Mouse (Mus musculus) embryonic facial prominence, embryonic 13.5 days (tissue): ENCODE data around the gene Pick1. TPM values are rescaled to one million over a fixed set of nuclear protein-coding genes. Genes with fewer than 3 reads are reported as not detected.

ENCODE experiments used
- ATAC-seq: fragments of 200-750 bp; cut with Nextera tagmentation; 2 replicates; pipeline ENCODE4 v1.8.0; 2017; ENCODE audit warnings: low read depth; ENCODE audit not compliant: insufficient number of reproducible peaks, insufficient read depth, low FRiP score, low TSS enrichment
- H3K27ac ChIP-seq: fragments of 300-500 bp; sonication (generic); 2 replicates; pipeline ENCODE4 v1.5.1; 2015; ENCODE audit warnings: moderate library complexity, mild to moderate bottlenecking, inconsistent platforms
- H3K27me3 ChIP-seq: fragments of 300-500 bp; sonication (generic); 2 replicates; pipeline ENCODE4 v1.6.1; 2015; ENCODE audit warnings: mild to moderate bottlenecking, inconsistent platforms
- H3K36me3 ChIP-seq: fragments of 300-500 bp; sonication (generic); 2 replicates; pipeline ENCODE4 v1.6.1; 2015; ENCODE audit warnings: mild to moderate bottlenecking, inconsistent platforms
- H3K4me1 ChIP-seq: fragments of 300-500 bp; sonication (generic); 2 replicates; pipeline ENCODE4 v1.6.1; 2015; ENCODE audit warnings: inconsistent platforms
- H3K4me2 ChIP-seq: fragments of 300-500 bp; sonication (generic); 2 replicates; pipeline ENCODE4 v1.6.1; 2015; ENCODE audit warnings: moderate library complexity, mild to moderate bottlenecking, inconsistent platforms
- H3K4me3 ChIP-seq: fragments of 300-500 bp; sonication (generic); 2 replicates; pipeline ENCODE4 v1.5.1; 2015; ENCODE audit warnings: mild to moderate bottlenecking, inconsistent platforms
- H3K9ac ChIP-seq: fragments of 300-500 bp; sonication (generic); 2 replicates; pipeline ENCODE4 v1.6.1; 2015; ENCODE audit warnings: mild to moderate bottlenecking, inconsistent platforms
- H3K9me3 ChIP-seq: fragments of 300-500 bp; sonication (generic); 2 replicates; pipeline ENCODE4 v1.6.1; 2016; ENCODE audit warnings: inconsistent platforms
- WGBS: fragments of 180-500 bp; shearing (Covaris S2); methylation state at CpG from one replicate; pipeline ENCODE4 v1.1.7; 2015; ENCODE audit warnings: mixed read lengths; 5-methylcytosine and 5-hydroxymethylcytosine counted together
- polyA plus RNA-seq: library from polyadenylated mRNA; unstranded; fragments of >200 nt; fragmentation: Nextera tagmentation; extraction: Ambion mirVana; gene quantifications from 2 replicates; pipeline ENCODE4 v1.2.1, GENCODE M21; 2015

The Pick1 gene
- polyA plus RNA-seq, 1 experiment from 2014 or later, result 56.6 TPM

DNA sequence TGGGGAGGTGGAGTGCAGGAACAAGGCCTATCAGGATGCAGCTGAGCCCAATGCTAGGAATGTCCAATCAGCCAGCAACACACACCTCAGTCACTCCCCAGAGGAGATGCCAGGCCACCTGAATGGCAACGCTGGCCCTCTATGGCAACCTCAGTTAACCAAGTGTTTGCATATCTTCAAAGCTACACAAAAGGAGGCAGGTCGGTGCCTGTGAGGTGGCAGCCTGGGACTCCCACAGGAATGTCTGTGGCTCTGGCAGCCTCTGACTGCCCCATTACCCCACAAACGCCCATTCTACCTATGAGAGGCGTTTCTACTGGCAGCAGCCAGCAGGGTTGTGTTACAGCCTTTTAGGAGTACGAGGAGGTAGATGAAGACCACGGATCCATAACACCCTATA is 69.6 kb downstream of the Pick1 start:
- WGBS, result 82% methylated on average over 6 of the region's 6 CpGs
- no peak overlapping the region for H3K27ac ChIP-seq
- no peak overlapping the region for H3K9ac ChIP-seq
- no peaks in the 10 kb centered on the region for H3K27me3 ChIP-seq
- H3K4me2 ChIP-seq, result no peak overlapping the region
- no peaks in the 10 kb centered on the region for H3K9me3 ChIP-seq
- ATAC-seq, result no peak
- no peak overlapping the region for H3K4me3 ChIP-seq
- peaks cover 18% of the 10 kb centered on the region for H3K36me3 ChIP-seq
- no peaks in the 10 kb centered on the region for H3K4me1 ChIP-seq

Other genes with a start within 250 kb of the Pick1 start
- 533 and 546 TPM in 2 replicates for gene H1f0, start 200.7 kb upstream of the Pick1 start, polyA plus RNA-seq
- not detected in 2 replicates for gene Galr3, start 187.3 kb upstream of the Pick1 start, polyA plus RNA-seq
- gene Ankrd54, start 166.3 kb upstream of the Pick1 start, polyA plus RNA-seq, result 54.1 and 57.7 TPM in 2 replicates
- gene Eif3l, start 154.0 kb upstream of the Pick1 start, polyA plus RNA-seq, result 232 and 244 TPM in 2 replicates
- gene Micall1, start 120.3 kb upstream of the Pick1 start, polyA plus RNA-seq, result 12.8 and 13.8 TPM in 2 replicates
- 348 and 353 TPM in 2 replicates for gene Polr2f, start 88.2 kb upstream of the Pick1 start, polyA plus RNA-seq
- 9.7 and 10.2 TPM in 2 replicates for gene 1700088E04Rik, start 87.9 kb upstream of the Pick1 start, polyA plus RNA-seq
- gene Sox10, start 63.9 kb upstream of the Pick1 start, polyA plus RNA-seq, result 8.0 and 11.6 TPM in 2 replicates
- gene Gm49486, start 218 bp downstream of the Pick1 start, polyA plus RNA-seq, result 1.6 TPM in 2 replicates
- gene Slc16a8, start 25.6 kb downstream of the Pick1 start, polyA plus RNA-seq, result 0.46 TPM in 1 of 2 replicates, not detected in the other
- gene Baiap2l2, start 56.4 kb downstream of the Pick1 start, polyA plus RNA-seq, result 18.0 and 23.4 TPM in 2 replicates
- 11.6 TPM in 2 replicates for gene Pla2g6, start 99.2 kb downstream of the Pick1 start, polyA plus RNA-seq
- 1.8 and 2.8 TPM in 2 replicates for gene Maff, start 117.4 kb downstream of the Pick1 start, polyA plus RNA-seq
- 67.1 and 72.0 TPM in 2 replicates for gene Tmem184b, start 174.4 kb downstream of the Pick1 start, polyA plus RNA-seq
- gene Csnk1e, start 226.4 kb downstream of the Pick1 start, polyA plus RNA-seq, result 100 and 112 TPM in 2 replicates